Mouse (Mus musculus): Measurements from ENCODE around the gene Mmp9. TPM values are rescaled to one million over a fixed set of nuclear protein-coding genes. Genes with fewer than 3 reads are reported as not detected.

Mmp9 gene
- polyA plus RNA-seq, 1 experiment from 2014 or later = 17.2 TPM

GRCm38 (mm10) chr2:164903496-164903895, 37.1 kb upstream of the Mmp9 start:
- H3K4me1 ChIP-seq (ENCODE audit: insufficient read depth) = no peaks in the 10 kb centered on the region
- H3K9me3 ChIP-seq (ENCODE audit: low read length) = peaks cover 4% of the 10 kb centered on the region; the same call in 1 of the 2 replicates
- ATAC-seq (no peak), DNase-seq (no peak)
- no peak overlapping the region for H3K9ac ChIP-seq (replicated peaks)
- no peak overlapping the region for H3K4me2 ChIP-seq (ENCODE audit: low read depth, low read length)
- H3K27me3 ChIP-seq (ENCODE audit: insufficient read depth, low read length) = no peaks in the 10 kb centered on the region
- TF ChIP-seq EP300 (IDR thresholded peaks at IDR 0.05; ENCODE audit: low read depth) (no peak), CTCF (IDR thresholded peaks at IDR 0.05; ENCODE audit: low read depth) (no peak)
- H3K36me3 ChIP-seq (replicated peaks; ENCODE audit: insufficient read depth, low read length) = peaks cover 93% of the 10 kb centered on the region
- no peak overlapping the region for H3K4me3 ChIP-seq (ENCODE audit: low read depth, low read length)
- no peak overlapping the region for H3K27ac ChIP-seq (ENCODE audit: low read depth)
- WGBS (ENCODE audit: insufficient replicate concordance) = 67% methylated on average over 1 of the region's 1 CpGs

GRCm38 (mm10) chr2:164906071-164906470, 34.5 kb upstream of the Mmp9 start:
- Histone ChIP-seq H3K36me3 (replicated peaks; ENCODE audit: insufficient read depth, low read length) (peaks cover 77% of the 10 kb centered on the region), H3K4me2 (ENCODE audit: low read depth, low read length) (no peak overlapping the region), H3K27ac (ENCODE audit: low read depth) (no peak overlapping the region)

GRCm38 (mm10) chr2:164907511-164907910, 33.1 kb upstream of the Mmp9 start:
- Histone ChIP-seq H3K9ac (replicated peaks) (no peak overlapping the region), H3K9me3 (ENCODE audit: low read length) (peaks cover 4% of the 10 kb centered on the region; the same call in 1 of the 2 replicates), H3K36me3 (replicated peaks; ENCODE audit: insufficient read depth, low read length) (peaks cover 63% of the 10 kb centered on the region), H3K27me3 (ENCODE audit: insufficient read depth, low read length) (no peaks in the 10 kb centered on the region), H3K4me2 (ENCODE audit: low read depth, low read length) (no peak overlapping the region), H3K4me3 (ENCODE audit: low read depth, low read length) (no peak overlapping the region), H3K4me1 (ENCODE audit: insufficient read depth) (peaks cover 21% of the 10 kb centered on the region), H3K27ac (ENCODE audit: low read depth) (no peak overlapping the region)
- WGBS (ENCODE audit: insufficient replicate concordance) = 95% methylated on average over 12 of the region's 12 CpGs
- ATAC-seq = no peak
- DNase-seq = no peak
- TF ChIP-seq CTCF (IDR thresholded peaks at IDR 0.05; ENCODE audit: low read depth) (no peak), EP300 (IDR thresholded peaks at IDR 0.05; ENCODE audit: low read depth) (no peak)

More at GRCm38 (mm10) chr2:164906071-164906470, 34.5 kb upstream of the Mmp9 start:
- TF ChIP-seq EP300 (IDR thresholded peaks at IDR 0.05; ENCODE audit: low read depth) (no peak), CTCF (IDR thresholded peaks at IDR 0.05; ENCODE audit: low read depth) (peak; percentile 48)
- peaks cover 4% of the 10 kb centered on the region; the same call in 1 of the 2 replicates for H3K9me3 ChIP-seq (ENCODE audit: low read length)
- no peak overlapping the region for H3K9ac ChIP-seq (replicated peaks)
- no peak overlapping the region for H3K4me3 ChIP-seq (ENCODE audit: low read depth, low read length)
- WGBS (ENCODE audit: insufficient replicate concordance) = 95% methylated on average over 4 of the region's 4 CpGs
- DNase-seq = no peak
- H3K27me3 ChIP-seq (ENCODE audit: insufficient read depth, low read length) = no peaks in the 10 kb centered on the region
- peaks cover 15% of the 10 kb centered on the region for H3K4me1 ChIP-seq (ENCODE audit: insufficient read depth)
- no peak for ATAC-seq

- ATAC-seq = no peak
- WGBS (ENCODE audit: insufficient replicate concordance) = 95% methylated on average over 5 of the region's 5 CpGs
- peaks cover 25% of the 10 kb centered on the region for H3K4me1 ChIP-seq (ENCODE audit: insufficient read depth)
- no peak for DNase-seq
- no peak overlapping the region for H3K9ac ChIP-seq (replicated peaks)
- H3K27ac ChIP-seq (ENCODE audit: low read depth) = no peak overlapping the region
- peaks cover 4% of the 10 kb centered on the region; the same call in 1 of the 2 replicates for H3K9me3 ChIP-seq (ENCODE audit: low read length)
- peaks cover 58% of the 10 kb centered on the region for H3K36me3 ChIP-seq (replicated peaks; ENCODE audit: insufficient read depth, low read length)
- H3K27me3 ChIP-seq (ENCODE audit: insufficient read depth, low read length) = no peaks in the 10 kb centered on the region
- TF ChIP-seq CTCF (IDR thresholded peaks at IDR 0.05; ENCODE audit: low read depth) (no peak), EP300 (IDR thresholded peaks at IDR 0.05; ENCODE audit: low read depth) (no peak)
- no peak overlapping the region for H3K4me2 ChIP-seq (ENCODE audit: low read depth, low read length)
- no peak overlapping the region for H3K4me3 ChIP-seq (ENCODE audit: low read depth, low read length)
Observed at GRCm38 (mm10) chr2:164908011-164908410, 32.6 kb upstream of the Mmp9 start.

GRCm38 (mm10) chr2:164909100-164909499, 31.5 kb upstream of the Mmp9 start:
- Histone ChIP-seq H3K4me2 (ENCODE audit: low read depth, low read length) (0 out of 2 replicates have a peak overlapping the region, but pooled peaks have one; percentile 92), H3K36me3 (replicated peaks; ENCODE audit: insufficient read depth, low read length) (peaks cover 52% of the 10 kb centered on the region), H3K27me3 (ENCODE audit: insufficient read depth, low read length) (no peaks in the 10 kb centered on the region), H3K9me3 (ENCODE audit: low read length) (peaks cover 4% of the 10 kb centered on the region; the same call in 1 of the 2 replicates), H3K4me3 (ENCODE audit: low read depth, low read length) (no peak overlapping the region), H3K9ac (replicated peaks) (peak overlapping the region; percentile 39; the same call in 1 of the 2 replicates), H3K4me1 (ENCODE audit: insufficient read depth) (peaks cover 36% of the 10 kb centered on the region), H3K27ac (ENCODE audit: low read depth) (no peak overlapping the region)
- DNase-seq (no peak), ATAC-seq (no peak)
- TF ChIP-seq CTCF (IDR thresholded peaks at IDR 0.05; ENCODE audit: low read depth) (no peak), EP300 (IDR thresholded peaks at IDR 0.05; ENCODE audit: low read depth) (no peak)
- WGBS (ENCODE audit: insufficient replicate concordance) = 91% methylated on average over 3 of the region's 3 CpGs

GRCm38 (mm10) chr2:164909542-164909941, 31.0 kb upstream of the Mmp9 start:
- ATAC-seq (no peak), DNase-seq (peak; percentile 57)
- peaks cover 47% of the 10 kb centered on the region for H3K36me3 ChIP-seq (replicated peaks; ENCODE audit: insufficient read depth, low read length)
- peak overlapping the region; percentile 39; the same call in 1 of the 2 replicates for H3K9ac ChIP-seq (replicated peaks)
- 0 out of 2 replicates have a peak overlapping the region, but pooled peaks have one; percentile 1 for H3K27ac ChIP-seq (ENCODE audit: low read depth)
- 63% methylated on average over 1 of the region's 1 CpGs for WGBS (ENCODE audit: insufficient replicate concordance)
- peaks cover 40% of the 10 kb centered on the region for H3K4me1 ChIP-seq (ENCODE audit: insufficient read depth)
- H3K9me3 ChIP-seq (ENCODE audit: low read length) = peaks cover 4% of the 10 kb centered on the region; the same call in 1 of the 2 replicates
- no peak for TF ChIP-seq EP300 (IDR thresholded peaks at IDR 0.05; ENCODE audit: low read depth)
- TF ChIP-seq CTCF (IDR thresholded peaks at IDR 0.05; ENCODE audit: low read depth) = peak; percentile 74
- no peaks in the 10 kb centered on the region for H3K27me3 ChIP-seq (ENCODE audit: insufficient read depth, low read length)
- H3K4me3 ChIP-seq (ENCODE audit: low read depth, low read length) = peak overlapping the region; percentile 97; the same call in 1 of the 2 replicates
- peak overlapping the region; percentile 92 for H3K4me2 ChIP-seq (ENCODE audit: low read depth, low read length)
